Mouse (Mus musculus) forebrain, embryonic 15.5 days (tissue): Measurements from ENCODE around the gene Tnfsf9. TPM values are rescaled to one million over a fixed set of nuclear protein-coding genes. Genes with fewer than 3 reads are reported as not detected.
A peak's percentile ranks its signal among the peaks of the same experiment; 100 is the strongest.

ENCODE experiments used
- ATAC-seq: fragments of 200-750 bp; cut with Nextera tagmentation; replicated peaks from 2 replicates; pipeline ENCODE4 v1.8.0; 2017; ENCODE audit warnings: mild to moderate bottlenecking, moderate TSS enrichment, moderate library complexity
- H3K27ac ChIP-seq: fragments of 300-500 bp; sonication (generic); replicated peaks from 2 replicates; pipeline ENCODE4 v1.5.1; 2015; ENCODE audit warnings: mild to moderate bottlenecking, inconsistent platforms
- H3K27me3 ChIP-seq: fragments of 300-500 bp; sonication (generic); 2 replicates; pipeline ENCODE4 v1.6.1; 2015; ENCODE audit warnings: inconsistent platforms
- H3K36me3 ChIP-seq: fragments of 300-500 bp; sonication (generic); 2 replicates; pipeline ENCODE4 v1.6.1; 2015; ENCODE audit warnings: mild to moderate bottlenecking, inconsistent platforms
- H3K4me1 ChIP-seq: fragments of 300-500 bp; sonication (generic); 2 replicates; pipeline ENCODE4 v1.6.1; 2015; ENCODE audit warnings: inconsistent platforms
- H3K4me2 ChIP-seq: fragments of 300-500 bp; sonication (generic); replicated peaks from 2 replicates; pipeline ENCODE4 v1.6.1; 2015; ENCODE audit warnings: mild to moderate bottlenecking, inconsistent platforms
- H3K4me3 ChIP-seq: fragments of 300-500 bp; sonication (generic); 2 replicates; pipeline ENCODE4 v1.5.1; 2015; ENCODE audit warnings: mild to moderate bottlenecking, inconsistent platforms
- H3K9ac ChIP-seq: fragments of 300-500 bp; sonication (generic); replicated peaks from 2 replicates; pipeline ENCODE4 v1.6.1; 2015; ENCODE audit warnings: mild to moderate bottlenecking, inconsistent platforms
- H3K9me3 ChIP-seq: fragments of 300-500 bp; sonication (generic); 2 replicates; pipeline ENCODE4 v1.6.1; 2016; ENCODE audit warnings: inconsistent platforms
- WGBS: fragments of 180-500 bp; shearing (Covaris S2); methylation state at CpG from one replicate; pipeline ENCODE4 v1.1.7; 2015; ENCODE audit warnings: mixed read lengths; 5-methylcytosine and 5-hydroxymethylcytosine counted together
- polyA plus RNA-seq: library from polyadenylated mRNA; unstranded; fragments of >200 nt; fragmentation: Nextera tagmentation; extraction: Ambion mirVana; gene quantifications from 2 replicates; pipeline ENCODE4 v1.2.1, GENCODE M21; 2015

Tnfsf9 gene
- polyA plus RNA-seq, 1 experiment from 2014 or later = 10.2 TPM

GRCm38 (mm10) chr17:57098321-57098720, 6.8 kb upstream of the Tnfsf9 start:
- Histone ChIP-seq H3K9ac (no peak overlapping the region), H3K27ac (no peak overlapping the region), H3K27me3 (no peaks in the 10 kb centered on the region), H3K9me3 (no peaks in the 10 kb centered on the region), H3K4me3 (no peak overlapping the region), H3K36me3 (no peaks in the 10 kb centered on the region), H3K4me2 (no peak overlapping the region), H3K4me1 (peaks cover 9% of the 10 kb centered on the region)
- 88% methylated on average over 5 of the region's 5 CpGs for WGBS
- ATAC-seq = no peak

- no peak for ATAC-seq
- Histone ChIP-seq H3K4me3 (no peak overlapping the region), H3K4me2 (no peak overlapping the region), H3K9ac (no peak overlapping the region), H3K9me3 (no peaks in the 10 kb centered on the region), H3K36me3 (no peaks in the 10 kb centered on the region), H3K27me3 (no peaks in the 10 kb centered on the region), H3K4me1 (peaks cover 15% of the 10 kb centered on the region), H3K27ac (no peak overlapping the region)
- 6% methylated on average over 10 of the region's 10 CpGs for WGBS
Measured at GRCm38 (mm10) chr17:57099629-57100325, 5.3 kb upstream of the Tnfsf9 start.

DNA sequence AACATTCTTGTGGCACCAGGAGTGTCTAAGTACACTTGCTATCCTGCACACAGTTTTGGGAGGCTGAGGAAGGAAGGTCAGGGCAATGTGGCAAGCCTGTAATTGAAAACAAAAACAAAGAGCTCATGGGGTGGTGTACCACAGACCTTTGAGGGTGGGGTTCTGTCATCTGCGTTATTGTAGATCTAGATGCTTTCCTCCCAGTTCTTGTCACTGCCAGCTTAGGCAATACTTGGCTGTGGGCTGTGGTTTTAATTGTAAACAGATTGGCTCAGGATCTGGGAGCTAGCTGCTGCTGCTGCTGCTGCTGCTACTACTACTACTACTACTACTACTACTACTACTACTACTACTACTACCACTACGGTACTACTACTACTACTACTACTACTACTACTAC, 2.8 kb upstream of the Tnfsf9 start:
- no peaks in the 10 kb centered on the region for H3K27me3 ChIP-seq
- no peaks in the 10 kb centered on the region for H3K36me3 ChIP-seq
- WGBS = 88% methylated on average over 2 of the region's 2 CpGs
- peaks cover 19% of the 10 kb centered on the region for H3K4me1 ChIP-seq
- no peaks in the 10 kb centered on the region for H3K9me3 ChIP-seq
- ATAC-seq = no peak
- H3K9ac ChIP-seq = no peak overlapping the region
- H3K4me3 ChIP-seq = no peak overlapping the region
- no peak overlapping the region for H3K27ac ChIP-seq
- no peak overlapping the region for H3K4me2 ChIP-seq

DNA sequence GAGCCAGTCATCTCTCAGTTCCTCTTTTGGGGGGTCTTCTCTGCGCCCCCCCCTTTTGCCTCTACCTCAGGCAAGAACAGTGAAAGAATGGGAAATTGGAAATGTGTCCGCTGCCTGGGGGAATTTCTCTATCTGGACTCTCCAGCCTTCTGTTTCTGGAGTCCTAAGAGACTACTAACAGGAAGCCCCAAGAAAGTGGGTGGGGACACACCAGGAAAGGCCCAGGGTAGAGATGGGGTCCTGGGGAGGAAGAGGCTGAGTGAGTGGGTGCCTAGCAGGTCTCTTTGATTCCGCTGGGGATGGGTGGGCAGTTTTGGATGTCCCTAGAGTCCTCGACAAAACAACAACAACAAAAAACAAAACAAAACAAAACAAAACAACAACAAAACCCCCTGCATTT, 629 bp upstream of the Tnfsf9 start:
- Histone ChIP-seq H3K9me3 (no peaks in the 10 kb centered on the region), H3K36me3 (no peaks in the 10 kb centered on the region), H3K4me3 (peak overlapping the region; percentile 86), H3K27me3 (no peaks in the 10 kb centered on the region), H3K4me1 (peaks cover 23% of the 10 kb centered on the region), H3K9ac (peak overlapping the region; percentile 70), H3K27ac (no peak overlapping the region), H3K4me2 (peak overlapping the region; percentile 71)
- ATAC-seq = peak; percentile 2; the same call in 1 of the 2 replicates
- 44% methylated on average over 4 of the region's 4 CpGs for WGBS

GRCm38 (mm10) chr17:57106035-57106368, 877 bp downstream of the Tnfsf9 start:
- Histone ChIP-seq H3K4me1 (peaks cover 23% of the 10 kb centered on the region), H3K9ac (peak overlapping the region; percentile 70), H3K36me3 (no peaks in the 10 kb centered on the region), H3K27me3 (no peaks in the 10 kb centered on the region), H3K27ac (no peak overlapping the region), H3K4me2 (peak overlapping the region; percentile 71), H3K9me3 (no peaks in the 10 kb centered on the region), H3K4me3 (peak overlapping the region; percentile 86)
- 6% methylated on average over 9 of the region's 9 CpGs for WGBS
- no peak for ATAC-seq

DNA sequence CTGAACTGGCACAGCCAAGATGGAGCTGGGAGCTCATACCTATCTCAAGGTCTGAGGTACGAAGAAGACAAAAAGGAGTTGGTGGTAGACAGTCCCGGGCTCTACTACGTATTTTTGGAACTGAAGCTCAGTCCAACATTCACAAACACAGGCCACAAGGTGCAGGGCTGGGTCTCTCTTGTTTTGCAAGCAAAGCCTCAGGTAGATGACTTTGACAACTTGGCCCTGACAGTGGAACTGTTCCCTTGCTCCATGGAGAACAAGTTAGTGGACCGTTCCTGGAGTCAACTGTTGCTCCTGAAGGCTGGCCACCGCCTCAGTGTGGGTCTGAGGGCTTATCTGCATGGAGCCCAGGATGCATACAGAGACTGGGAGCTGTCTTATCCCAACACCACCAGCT, 1.9 kb downstream of the Tnfsf9 start:
- ATAC-seq = no peak
- peaks cover 23% of the 10 kb centered on the region for H3K4me1 ChIP-seq
- no peak overlapping the region for H3K4me2 ChIP-seq
- H3K4me3 ChIP-seq = no peak overlapping the region
- no peaks in the 10 kb centered on the region for H3K27me3 ChIP-seq
- no peak overlapping the region for H3K27ac ChIP-seq
- no peaks in the 10 kb centered on the region for H3K9me3 ChIP-seq
- H3K9ac ChIP-seq = no peak overlapping the region
- whole genome bisulfite sequencing = 90% methylated on average over 5 of the region's 5 CpGs
- H3K36me3 ChIP-seq = no peaks in the 10 kb centered on the region

GRCm38 (mm10) chr17:57108040-57108665, 3.0 kb downstream of the Tnfsf9 start:
- peaks cover 23% of the 10 kb centered on the region for H3K4me1 ChIP-seq
- H3K36me3 ChIP-seq = no peaks in the 10 kb centered on the region
- H3K27ac ChIP-seq = no peak overlapping the region
- H3K9me3 ChIP-seq = no peaks in the 10 kb centered on the region
- WGBS = 83% methylated on average over 7 of the region's 7 CpGs
- H3K4me3 ChIP-seq = no peak overlapping the region
- no peaks in the 10 kb centered on the region for H3K27me3 ChIP-seq
- ATAC-seq = no peak
- no peak overlapping the region for H3K4me2 ChIP-seq
- H3K9ac ChIP-seq = no peak overlapping the region

- ATAC-seq = no peak
- Histone ChIP-seq H3K27me3 (no peaks in the 10 kb centered on the region), H3K4me1 (peaks cover 23% of the 10 kb centered on the region), H3K9me3 (no peaks in the 10 kb centered on the region), H3K36me3 (no peaks in the 10 kb centered on the region), H3K4me2 (no peak overlapping the region), H3K9ac (no peak overlapping the region), H3K27ac (no peak overlapping the region), H3K4me3 (no peak overlapping the region)
- 63% methylated on average over 5 of the region's 5 CpGs for WGBS
Measured at GRCm38 (mm10) chr17:57108666-57109171, 3.6 kb downstream of the Tnfsf9 start.

GRCm38 (mm10) chr17:57110005-57110404, 4.9 kb downstream of the Tnfsf9 start:
- Histone ChIP-seq H3K9ac (no peak overlapping the region), H3K27ac (no peak overlapping the region), H3K4me1 (peaks cover 17% of the 10 kb centered on the region), H3K9me3 (no peaks in the 10 kb centered on the region), H3K36me3 (no peaks in the 10 kb centered on the region), H3K27me3 (no peaks in the 10 kb centered on the region), H3K4me2 (no peak overlapping the region), H3K4me3 (no peak overlapping the region)
- WGBS = 89% methylated on average over 1 of the region's 1 CpGs
- ATAC-seq = no peak

DNA sequence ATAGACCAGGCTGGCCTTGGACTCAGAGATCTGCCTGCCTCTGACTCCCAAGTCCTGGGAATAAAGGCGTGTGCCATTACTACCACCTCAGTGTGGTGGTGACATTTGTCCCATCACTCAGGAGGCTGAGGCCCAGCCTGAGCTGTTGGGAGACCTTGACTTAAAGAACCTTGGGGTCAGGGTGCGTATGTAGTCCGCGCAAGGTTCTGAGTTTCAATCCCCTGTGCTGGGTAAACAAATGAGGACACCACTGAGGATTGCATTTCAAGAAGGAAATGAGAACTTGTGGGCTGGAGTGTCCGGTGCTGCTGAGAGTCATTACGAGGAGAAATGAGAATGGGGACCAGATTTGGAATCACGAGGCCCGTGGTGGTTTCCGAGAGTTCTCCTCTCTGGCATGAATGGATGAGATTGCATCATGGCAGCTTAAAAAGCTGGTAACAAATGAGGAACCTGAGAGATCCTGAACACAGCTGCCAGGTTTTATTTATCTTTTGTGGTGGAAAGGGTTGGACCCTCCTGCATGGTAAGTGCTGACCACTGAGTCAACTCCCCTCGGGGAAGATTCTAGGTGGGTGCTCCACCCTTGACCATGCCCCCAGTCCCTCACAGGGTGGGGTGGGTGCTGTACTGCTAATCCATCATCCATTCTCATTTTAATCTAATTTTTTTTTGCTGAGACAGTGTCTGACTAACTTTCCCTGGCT, 7.8 kb downstream of the Tnfsf9 start:
- no peaks in the 10 kb centered on the region for H3K36me3 ChIP-seq
- no peak overlapping the region for H3K27ac ChIP-seq
- no peak overlapping the region for H3K4me2 ChIP-seq
- no peaks in the 10 kb centered on the region; the same call in 1 of the 2 replicates for H3K27me3 ChIP-seq
- H3K4me1 ChIP-seq = peaks cover 2% of the 10 kb centered on the region; the same call in 1 of the 2 replicates
- WGBS = 92% methylated on average over 10 of the region's 10 CpGs
- H3K9ac ChIP-seq = no peak overlapping the region
- ATAC-seq = no peak
- no peaks in the 10 kb centered on the region for H3K9me3 ChIP-seq
- no peak overlapping the region for H3K4me3 ChIP-seq

DNA sequence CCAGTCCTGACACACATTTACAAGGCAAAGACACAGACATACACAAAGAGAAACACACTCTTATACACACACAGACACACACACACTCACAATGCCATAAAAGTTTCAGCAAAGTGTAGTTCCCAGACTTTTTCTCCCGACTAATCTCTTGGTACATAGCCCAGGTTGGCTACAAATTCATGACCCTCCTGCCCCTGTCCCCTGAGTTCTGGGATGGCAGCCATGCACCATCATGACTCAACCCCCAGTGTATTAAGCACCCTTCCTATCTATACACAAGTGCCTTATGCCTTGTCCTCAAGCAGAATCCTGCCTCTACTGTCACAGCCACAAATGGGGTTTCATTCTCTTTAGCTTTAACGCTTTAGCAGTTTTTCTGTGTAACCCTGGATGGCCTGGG, 11.7 kb downstream of the Tnfsf9 start:
- Histone ChIP-seq H3K9ac (no peak overlapping the region), H3K9me3 (no peaks in the 10 kb centered on the region), H3K4me1 (peaks cover 3% of the 10 kb centered on the region; the same call in 1 of the 2 replicates), H3K27ac (no peak overlapping the region), H3K4me2 (no peak overlapping the region), H3K27me3 (no peaks in the 10 kb centered on the region; the same call in 1 of the 2 replicates), H3K36me3 (no peaks in the 10 kb centered on the region), H3K4me3 (no peak overlapping the region)
- ATAC-seq = no peak
- 73% methylated on average over 2 of the region's 2 CpGs for WGBS
